Mouse (Mus musculus) stomach, postnatal 0 days (tissue): ENCODE measurements at regions not wholly inside any gene's neighbourhood (a gene's known extent, or its start where the extent isn't known, plus 50 kb on each side); places are given as distances from the start of the nearest gene placed in this dataset.

Experiments used
- CTCF ChIP-seq: IDR thresholded peaks from 2 replicates; pipeline ENCODE4 v1.5.1; 2016; ENCODE audit warnings: antibody characterized with exemption, low read depth, mild to moderate bottlenecking, moderate library complexity
- EP300 ChIP-seq: optimal IDR thresholded peaks from 2 replicates; pipeline ENCODE3; 2016; ENCODE audit warnings: antibody characterized with exemption

DNA sequence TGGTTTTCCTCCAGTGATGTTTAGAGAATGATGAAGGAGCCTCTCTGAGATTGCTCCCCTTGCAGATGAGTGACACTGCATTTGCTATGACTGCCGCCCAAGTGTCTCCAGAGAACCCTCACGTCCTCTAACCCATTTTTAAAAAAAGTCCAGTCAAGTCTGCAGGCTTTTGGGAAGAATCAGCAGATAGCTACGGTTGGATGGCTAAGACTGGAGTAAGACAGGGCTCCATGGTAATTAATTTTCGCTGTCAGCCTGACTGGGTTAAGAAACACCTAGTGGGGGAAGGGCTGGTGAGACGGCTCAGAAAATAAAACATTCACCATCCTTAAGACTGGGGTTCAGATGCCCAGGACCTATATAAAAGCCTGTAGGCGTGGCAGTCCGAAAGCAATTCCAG lies 85.9 kb upstream of the Dlg1 start:
- TF ChIP-seq CTCF (no peak), EP300 (no peak)
